Mouse (Mus musculus): ENCODE measurements around the gene Hdac10. TPM values are rescaled to one million over a fixed set of nuclear protein-coding genes. Genes with fewer than 3 reads are reported as not detected.

Gene Hdac10
- 21.7 and 24.3 TPM in 2 replicates for polyA plus RNA-seq (2015; fragmentation: Nextera tagmentation; extraction: Ambion mirVana)

- peak; percentile 84 for ATAC-seq (ENCODE audit: borderline replicate concordance, extremely low read depth, low FRiP score, low TSS enrichment)
- H3K9me3 ChIP-seq, result no peaks in the 10 kb centered on the region
- no peaks in the 10 kb centered on the region for H3K27me3 ChIP-seq
- 4% methylated on average over 36 of the region's 36 CpGs for WGBS
- H3K27ac ChIP-seq, result peak within 1 kb of the TSS; percentile 84
- H3K4me2 ChIP-seq, result peak within 1 kb of the TSS; percentile 93
- H3K9ac ChIP-seq, result peak within 1 kb of the TSS; percentile 74
- H3K4me1 ChIP-seq, result peaks cover 21% of the 10 kb centered on the region
- 0 out of 2 replicates have a peak, but pooled peaks cover 3% of the 10 kb centered on the region for H3K36me3 ChIP-seq
- peak within 1 kb of the TSS; percentile 73 for H3K4me3 ChIP-seq
Measured at GRCm38 (mm10) chr15:89128382-89129350, at the start of gene Hdac10. Hdac10 (minus strand) TSS chr15:89128700.

GRCm38 (mm10) chr15:89177576-89178259 is 49.2 kb upstream of the Hdac10 start:
- no peak for ATAC-seq (ENCODE audit: borderline replicate concordance, extremely low read depth, low FRiP score, low TSS enrichment)
- Histone ChIP-seq H3K27ac (peak overlapping the region; percentile 96), H3K36me3 (no peaks in the 10 kb centered on the region), H3K4me3 (peak overlapping the region; percentile 87; the same call in 1 of the 2 replicates), H3K27me3 (no peaks in the 10 kb centered on the region), H3K4me2 (peak overlapping the region; percentile 96), H3K9ac (no peak overlapping the region), H3K4me1 (peaks cover 86% of the 10 kb centered on the region), H3K9me3 (no peaks in the 10 kb centered on the region)
- WGBS, result 57% methylated on average over 4 of the region's 4 CpGs

- no peak for ATAC-seq (ENCODE audit: borderline replicate concordance, extremely low read depth, low FRiP score, low TSS enrichment)
- peaks cover 86% of the 10 kb centered on the region for H3K4me1 ChIP-seq
Measured at GRCm38 (mm10) chr15:89177121-89177520, 48.6 kb upstream of the Hdac10 start.

GRCm38 (mm10) chr15:89175411-89176155 is 47.1 kb upstream of the Hdac10 start:
- ATAC-seq (ENCODE audit: borderline replicate concordance, extremely low read depth, low FRiP score, low TSS enrichment), result no peak
- no peak overlapping the region for H3K4me3 ChIP-seq
- H3K9me3 ChIP-seq, result no peaks in the 10 kb centered on the region
- no peaks in the 10 kb centered on the region for H3K27me3 ChIP-seq
- peak overlapping the region; percentile 27 for H3K4me2 ChIP-seq
- no peaks in the 10 kb centered on the region for H3K36me3 ChIP-seq
- H3K27ac ChIP-seq, result peak overlapping the region; percentile 69
- H3K4me1 ChIP-seq, result peaks cover 88% of the 10 kb centered on the region
- WGBS, result 41% methylated on average over 13 of the region's 13 CpGs
- H3K9ac ChIP-seq, result no peak overlapping the region

More at GRCm38 (mm10) chr15:89177121-89177520, 48.6 kb upstream of the Hdac10 start:
- H3K9ac ChIP-seq, result peak overlapping the region; percentile 1; the same call in 1 of the 2 replicates
- H3K4me3 ChIP-seq, result no peak overlapping the region; the same call in 1 of the 2 replicates
- no peaks in the 10 kb centered on the region for H3K27me3 ChIP-seq
- 8% methylated on average over 5 of the region's 5 CpGs for WGBS
- H3K36me3 ChIP-seq, result no peaks in the 10 kb centered on the region
- no peaks in the 10 kb centered on the region for H3K9me3 ChIP-seq
- peak overlapping the region; percentile 96 for H3K27ac ChIP-seq
- H3K4me2 ChIP-seq, result peak overlapping the region; percentile 96

GRCm38 (mm10) chr15:89174889-89175339 is 46.4 kb upstream of the Hdac10 start:
- Histone ChIP-seq H3K36me3 (no peaks in the 10 kb centered on the region), H3K9ac (no peak overlapping the region), H3K4me3 (no peak overlapping the region), H3K9me3 (no peaks in the 10 kb centered on the region), H3K4me1 (peaks cover 95% of the 10 kb centered on the region), H3K4me2 (0 out of 2 replicates have a peak overlapping the region, but pooled peaks have one; percentile 99), H3K27me3 (no peaks in the 10 kb centered on the region), H3K27ac (peak overlapping the region; percentile 69; the same call in 1 of the 2 replicates)
- no peak for ATAC-seq (ENCODE audit: borderline replicate concordance, extremely low read depth, low FRiP score, low TSS enrichment)
- 42% methylated on average over 11 of the region's 11 CpGs for WGBS

GRCm38 (mm10) chr15:89173906-89174214 is 45.4 kb upstream of the Hdac10 start:
- Histone ChIP-seq H3K4me3 (peak overlapping the region; percentile 53), H3K36me3 (no peaks in the 10 kb centered on the region), H3K27ac (0 out of 2 replicates have a peak overlapping the region, but pooled peaks have one; percentile 9), H3K9me3 (no peaks in the 10 kb centered on the region), H3K27me3 (no peaks in the 10 kb centered on the region), H3K4me1 (peaks cover 100% of the 10 kb centered on the region), H3K4me2 (peak overlapping the region; percentile 99), H3K9ac (peak overlapping the region; percentile 65)
- WGBS, result 1% methylated on average over 15 of the region's 15 CpGs
- peak; percentile 29; the same call in 1 of the 2 replicates for ATAC-seq (ENCODE audit: borderline replicate concordance, extremely low read depth, low FRiP score, low TSS enrichment)

- Histone ChIP-seq H3K27ac (peak overlapping the region; percentile 46), H3K4me2 (peak overlapping the region; percentile 99), H3K4me3 (peak overlapping the region; percentile 53), H3K27me3 (no peaks in the 10 kb centered on the region), H3K9ac (peak overlapping the region; percentile 65), H3K9me3 (no peaks in the 10 kb centered on the region), H3K4me1 (peaks cover 97% of the 10 kb centered on the region), H3K36me3 (peaks cover 2% of the 10 kb centered on the region)
- WGBS, result under 1% methylated on average over 64 of the region's 65 CpGs
- ATAC-seq (ENCODE audit: borderline replicate concordance, extremely low read depth, low FRiP score, low TSS enrichment), result 0 out of 2 replicates have a peak, but pooled peaks have one; percentile 3
Measured at GRCm38 (mm10) chr15:89173024-89173905, 44.8 kb upstream of the Hdac10 start.

- peaks cover 88% of the 10 kb centered on the region for H3K4me1 ChIP-seq
Measured at GRCm38 (mm10) chr15:89172276-89172935, 43.9 kb upstream of the Hdac10 start.

GRCm38 (mm10) chr15:89171526-89172051 is 43.1 kb upstream of the Hdac10 start:
- Histone ChIP-seq H3K4me1 (peaks cover 80% of the 10 kb centered on the region), H3K36me3 (peaks cover 19% of the 10 kb centered on the region), H3K9me3 (no peaks in the 10 kb centered on the region), H3K27ac (no peak overlapping the region), H3K9ac (no peak overlapping the region), H3K4me2 (no peak overlapping the region), H3K27me3 (no peaks in the 10 kb centered on the region), H3K4me3 (no peak overlapping the region)
- ATAC-seq (ENCODE audit: borderline replicate concordance, extremely low read depth, low FRiP score, low TSS enrichment), result no peak
- WGBS, result 80% methylated on average over 5 of the region's 5 CpGs

More at GRCm38 (mm10) chr15:89172276-89172935, 43.9 kb upstream of the Hdac10 start:
- peak overlapping the region; percentile 65 for H3K9ac ChIP-seq
- WGBS, result 57% methylated on average over 17 of the region's 17 CpGs
- peak overlapping the region; percentile 53 for H3K4me3 ChIP-seq
- peak overlapping the region; percentile 46 for H3K27ac ChIP-seq
- peaks cover 11% of the 10 kb centered on the region for H3K36me3 ChIP-seq
- no peaks in the 10 kb centered on the region for H3K9me3 ChIP-seq
- H3K4me2 ChIP-seq, result peak overlapping the region; percentile 99
- no peaks in the 10 kb centered on the region for H3K27me3 ChIP-seq
- no peak for ATAC-seq (ENCODE audit: borderline replicate concordance, extremely low read depth, low FRiP score, low TSS enrichment)

GRCm38 (mm10) chr15:89170102-89170501 is 41.6 kb upstream of the Hdac10 start:
- ATAC-seq (ENCODE audit: borderline replicate concordance, extremely low read depth, low FRiP score, low TSS enrichment), result no peak
- H3K9ac ChIP-seq, result peak overlapping the region; percentile 15; the same call in 1 of the 2 replicates

More at GRCm38 (mm10) chr15:89170102-89170501, 41.6 kb upstream of the Hdac10 start:
- no peaks in the 10 kb centered on the region for H3K27me3 ChIP-seq
- peaks cover 65% of the 10 kb centered on the region for H3K4me1 ChIP-seq
- peak overlapping the region; percentile 86 for H3K27ac ChIP-seq
- peaks cover 34% of the 10 kb centered on the region for H3K36me3 ChIP-seq
- no peaks in the 10 kb centered on the region for H3K9me3 ChIP-seq
- WGBS, result 24% methylated on average over 3 of the region's 3 CpGs
- no peak overlapping the region for H3K4me3 ChIP-seq
- H3K4me2 ChIP-seq, result peak overlapping the region; percentile 12

All from lung, embryonic 15.5 days (tissue).